Mouse (Mus musculus) lung, embryonic 16.5 days (tissue): ENCODE measurements around the gene Foxa2. TPM values are rescaled to one million over a fixed set of nuclear protein-coding genes. Genes with fewer than 3 reads are reported as not detected.
A peak's percentile ranks its signal among the peaks of the same experiment; 100 is the strongest.

Experiments
- ATAC-seq: fragments of 200-750 bp; cut with Nextera tagmentation; 2 replicates; pipeline ENCODE4 v1.8.0; 2017; ENCODE audit warnings: low read depth, mild to moderate bottlenecking, moderate library complexity
- H3K27ac ChIP-seq: fragments of 300-500 bp; sonication (generic); 2 replicates; pipeline ENCODE4 v1.5.1; 2014; ENCODE audit warnings: mild to moderate bottlenecking, control low read depth, low read length
- H3K27me3 ChIP-seq: fragments of 300-500 bp; sonication (generic); 2 replicates; pipeline ENCODE4 v1.6.1; 2014; ENCODE audit warnings: low read depth, low read length, mixed read lengths; ENCODE audit not compliant: control insufficient read depth, insufficient read depth
- H3K36me3 ChIP-seq: fragments of 300-500 bp; sonication (generic); 2 replicates; pipeline ENCODE4 v1.6.1; 2014; ENCODE audit warnings: low read length; ENCODE audit not compliant: control insufficient read depth, insufficient read depth
- H3K4me1 ChIP-seq: fragments of 300-500 bp; sonication (generic); replicated peaks from 2 replicates; pipeline ENCODE4 v1.6.1; 2014; ENCODE audit warnings: low read length, mixed read lengths; ENCODE audit not compliant: control insufficient read depth, insufficient read depth
- H3K4me2 ChIP-seq: fragments of 300-500 bp; sonication (generic); 2 replicates; pipeline ENCODE4 v1.6.1; 2014; ENCODE audit warnings: low read depth, low read length, control low read depth
- H3K4me3 ChIP-seq: fragments of 300-500 bp; sonication (generic); 2 replicates; pipeline ENCODE4 v1.5.1; 2014; ENCODE audit warnings: mild to moderate bottlenecking, low read length, control low read depth
- H3K9ac ChIP-seq: fragments of 300-500 bp; sonication (generic); 2 replicates; pipeline ENCODE4 v1.6.1; 2014; ENCODE audit warnings: low read length, control low read depth
- H3K9me3 ChIP-seq: fragments of 300-500 bp; sonication (generic); 2 replicates; pipeline ENCODE4 v1.6.1; 2016; ENCODE audit warnings: low read length; ENCODE audit not compliant: control insufficient read depth
- WGBS: fragments of 180-500 bp; shearing (Covaris S2); extraction: QIAGEN DNeasy Blood & Tissue Kit; methylation state at CpG from one replicate; pipeline ENCODE4 v1.1.7; 2014; 5-methylcytosine and 5-hydroxymethylcytosine counted together
- polyA plus RNA-seq: library from polyadenylated mRNA; unstranded; fragments of >200 nt; fragmentation: Nextera tagmentation; extraction: Ambion mirVana; gene quantifications from 2 replicates; pipeline ENCODE4 v1.2.1, GENCODE M21; 2015

Foxa2 gene
- polyA plus RNA-seq: 32.6 and 38.1 TPM in 2 replicates

GRCm38 (mm10) chr2:148046799-148047165 lies at the start of gene Foxa2:
Gene Foxa2 (minus strand): TSS chr2:148046969.
- Histone ChIP-seq H3K9me3 (no peaks in the 10 kb centered on the region), H3K4me2 (peak within 1 kb of the TSS; percentile 56), H3K27ac (peak within 1 kb of the TSS; percentile 98), H3K4me1 (peaks cover 7% of the 10 kb centered on the region), H3K36me3 (no peaks in the 10 kb centered on the region), H3K27me3 (peaks cover 76% of the 10 kb centered on the region), H3K9ac (peak within 1 kb of the TSS; percentile 79), H3K4me3 (peak within 1 kb of the TSS; percentile 59)
- 0 out of 2 replicates have a peak, but pooled peaks have one; percentile 16 for ATAC-seq
- WGBS: under 1% methylated on average over 19 of the region's 19 CpGs

GRCm38 (mm10) chr2:148092089-148092488 lies 45.3 kb upstream of the Foxa2 start:
- no peak overlapping the region for H3K4me2 ChIP-seq
- 57% methylated on average over 2 of the region's 2 CpGs for WGBS
- H3K4me1 ChIP-seq: no peaks in the 10 kb centered on the region
- H3K27ac ChIP-seq: no peak overlapping the region
- H3K4me3 ChIP-seq: no peak overlapping the region
- no peaks in the 10 kb centered on the region for H3K36me3 ChIP-seq
- no peak overlapping the region for H3K9ac ChIP-seq
- 0 out of 2 replicates have a peak, but pooled peaks have one; percentile 20 for ATAC-seq
- no peaks in the 10 kb centered on the region for H3K9me3 ChIP-seq
- H3K27me3 ChIP-seq: no peaks in the 10 kb centered on the region

- no peaks in the 10 kb centered on the region for H3K36me3 ChIP-seq
- peak; percentile 70 for ATAC-seq
- no peak overlapping the region for H3K9ac ChIP-seq
- no peak overlapping the region for H3K27ac ChIP-seq
- H3K4me2 ChIP-seq: no peak overlapping the region
- no peaks in the 10 kb centered on the region for H3K4me1 ChIP-seq
- H3K4me3 ChIP-seq: no peak overlapping the region
- H3K9me3 ChIP-seq: no peaks in the 10 kb centered on the region
- H3K27me3 ChIP-seq: no peaks in the 10 kb centered on the region
- 17% methylated on average over 6 of the region's 6 CpGs for WGBS
Measured at GRCm38 (mm10) chr2:148091657-148092056, 44.9 kb upstream of the Foxa2 start.

- no peak overlapping the region for H3K4me3 ChIP-seq
- H3K4me1 ChIP-seq: no peaks in the 10 kb centered on the region
- no peak overlapping the region for H3K27ac ChIP-seq
- no peaks in the 10 kb centered on the region for H3K27me3 ChIP-seq
- WGBS: 81% methylated on average over 2 of the region's 2 CpGs
- ATAC-seq: no peak
- H3K9ac ChIP-seq: no peak overlapping the region
- no peak overlapping the region for H3K4me2 ChIP-seq
- no peaks in the 10 kb centered on the region for H3K36me3 ChIP-seq
- H3K9me3 ChIP-seq: no peaks in the 10 kb centered on the region
Measured at GRCm38 (mm10) chr2:148090071-148090470, 43.3 kb upstream of the Foxa2 start.

GRCm38 (mm10) chr2:148085529-148085928 lies 38.8 kb upstream of the Foxa2 start:
- no peak overlapping the region for H3K4me3 ChIP-seq
- H3K4me2 ChIP-seq: no peak overlapping the region
- 65% methylated on average over 5 of the region's 5 CpGs for WGBS
- H3K9ac ChIP-seq: no peak overlapping the region
- no peak for ATAC-seq
- 0 out of 2 replicates have a peak, but pooled peaks cover 2% of the 10 kb centered on the region for H3K4me1 ChIP-seq
- no peak overlapping the region for H3K27ac ChIP-seq
- no peaks in the 10 kb centered on the region for H3K36me3 ChIP-seq
- no peaks in the 10 kb centered on the region for H3K27me3 ChIP-seq
- H3K9me3 ChIP-seq: no peaks in the 10 kb centered on the region

GRCm38 (mm10) chr2:148085126-148085525 lies 38.4 kb upstream of the Foxa2 start:
- H3K9ac ChIP-seq: no peak overlapping the region
- H3K4me3 ChIP-seq: no peak overlapping the region
- no peak overlapping the region for H3K4me2 ChIP-seq
- H3K36me3 ChIP-seq: no peaks in the 10 kb centered on the region
- H3K4me1 ChIP-seq: peaks cover 2% of the 10 kb centered on the region; the same call in 1 of the 2 replicates
- WGBS: 46% methylated on average over 4 of the region's 4 CpGs
- no peak overlapping the region for H3K27ac ChIP-seq
- no peaks in the 10 kb centered on the region for H3K27me3 ChIP-seq
- no peaks in the 10 kb centered on the region for H3K9me3 ChIP-seq
- no peak for ATAC-seq

- H3K4me2 ChIP-seq: no peak overlapping the region
- H3K4me1 ChIP-seq: peaks cover 2% of the 10 kb centered on the region; the same call in 1 of the 2 replicates
- no peaks in the 10 kb centered on the region for H3K27me3 ChIP-seq
- 10% methylated on average over 8 of the region's 8 CpGs for WGBS
- H3K9ac ChIP-seq: no peak overlapping the region
- no peak overlapping the region for H3K27ac ChIP-seq
- H3K36me3 ChIP-seq: no peaks in the 10 kb centered on the region
- H3K4me3 ChIP-seq: no peak overlapping the region
- ATAC-seq: 0 out of 2 replicates have a peak, but pooled peaks have one; percentile 56
- no peaks in the 10 kb centered on the region for H3K9me3 ChIP-seq
Measured at GRCm38 (mm10) chr2:148082283-148082682, 35.5 kb upstream of the Foxa2 start.

- no peak overlapping the region for H3K4me3 ChIP-seq
- no peaks in the 10 kb centered on the region for H3K27me3 ChIP-seq
- no peaks in the 10 kb centered on the region for H3K9me3 ChIP-seq
- no peaks in the 10 kb centered on the region for H3K36me3 ChIP-seq
- no peak overlapping the region for H3K9ac ChIP-seq
- no peaks in the 10 kb centered on the region for H3K4me1 ChIP-seq
- WGBS: 76% methylated on average over 6 of the region's 6 CpGs
- no peak overlapping the region for H3K4me2 ChIP-seq
- ATAC-seq: no peak
- no peak overlapping the region for H3K27ac ChIP-seq
Measured at GRCm38 (mm10) chr2:148060705-148061104, 13.9 kb upstream of the Foxa2 start.

- ATAC-seq: no peak
Measured at GRCm38 (mm10) chr2:148053411-148053810, 6.6 kb upstream of the Foxa2 start.

More at GRCm38 (mm10) chr2:148053411-148053810, 6.6 kb upstream of the Foxa2 start:
- Histone ChIP-seq H3K36me3 (no peaks in the 10 kb centered on the region), H3K4me3 (no peak overlapping the region), H3K27ac (no peak overlapping the region), H3K4me2 (no peak overlapping the region), H3K27me3 (peaks cover 30% of the 10 kb centered on the region), H3K4me1 (no peaks in the 10 kb centered on the region), H3K9me3 (no peaks in the 10 kb centered on the region), H3K9ac (no peak overlapping the region)
- 16% methylated on average over 6 of the region's 6 CpGs for WGBS
